Mouse (Mus musculus) naive thymus-derived CD4-positive, alpha-beta T cell, adult 2 months (primary cell): ENCODE measurements at regions not wholly inside any gene's neighbourhood (a gene's known extent, or its start where the extent isn't known, plus 50 kb on each side); places are given as distances from the start of the nearest gene placed in this dataset.
"Not testable (repeated sequence)": the region's sequence is repeated elsewhere in the genome, so short reads cannot be mapped to it uniquely, and the experiment has no call there.

ENCODE experiments used
- DNase-seq: peaks from one replicate; pipeline ENCODE4 v3.0.0-alpha.2; 2011; ENCODE audit warnings: low read depth

DNA sequence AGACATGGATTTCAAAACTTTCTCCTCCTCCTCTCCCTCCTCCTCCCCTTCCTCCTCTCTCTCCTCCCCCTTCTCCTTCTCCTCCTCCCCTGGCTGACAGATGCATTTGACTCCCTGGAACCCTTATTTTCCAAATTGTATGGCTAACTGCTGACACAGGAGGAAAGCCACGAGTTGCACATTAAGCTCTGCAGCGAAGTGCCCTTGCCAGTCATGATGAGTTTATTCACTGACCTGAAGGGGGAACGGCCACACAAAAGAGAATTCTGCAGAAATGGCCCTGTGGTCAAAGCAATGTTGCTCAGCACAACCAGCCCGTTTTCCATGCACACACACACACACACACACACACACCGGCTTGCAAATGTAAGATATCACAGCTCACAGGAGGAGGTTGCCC lies 112.6 kb downstream of the Tomm20 start:
- DNase-seq: no peak

DNA sequence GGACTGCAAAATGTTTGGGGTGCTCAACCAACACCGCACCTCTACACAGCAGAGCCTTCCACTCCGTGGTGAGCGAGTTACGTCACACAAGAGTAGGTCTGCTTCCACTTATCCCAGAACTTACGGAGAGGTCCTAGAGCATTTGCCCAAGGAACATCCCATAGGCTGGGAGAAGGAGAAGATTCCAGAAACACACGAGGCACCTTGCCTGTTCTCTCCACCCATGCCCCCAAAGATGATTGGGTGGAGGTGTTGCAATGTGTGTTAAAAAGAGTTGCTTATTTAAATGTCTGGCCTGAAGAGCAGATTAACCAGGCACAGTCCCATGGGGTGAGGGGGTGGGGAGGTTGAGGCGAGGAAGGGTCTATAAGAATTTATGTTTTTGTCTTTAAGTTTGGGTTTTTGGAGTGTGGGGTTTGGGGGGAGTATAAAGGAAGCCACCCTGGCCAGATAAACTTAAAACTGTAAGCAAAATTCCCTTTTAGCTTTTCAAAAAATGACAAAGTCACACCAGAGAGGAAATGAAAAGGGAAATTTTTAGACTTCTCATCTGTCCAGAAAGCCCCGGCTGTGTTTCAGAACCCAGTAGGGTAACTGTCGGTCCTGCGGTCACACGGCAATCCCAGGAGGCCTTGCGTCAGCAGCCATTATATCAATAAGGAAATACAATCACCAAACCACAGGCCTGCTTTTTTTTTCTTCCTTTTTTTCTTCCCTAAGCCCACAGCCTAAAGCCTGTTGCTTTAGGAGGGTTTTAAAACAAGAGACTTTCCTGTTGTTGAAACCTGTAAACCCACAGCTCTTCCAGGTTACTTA lies 113.3 kb downstream of the Tomm20 start:
- DNase-seq: peak; percentile 89

DNA sequence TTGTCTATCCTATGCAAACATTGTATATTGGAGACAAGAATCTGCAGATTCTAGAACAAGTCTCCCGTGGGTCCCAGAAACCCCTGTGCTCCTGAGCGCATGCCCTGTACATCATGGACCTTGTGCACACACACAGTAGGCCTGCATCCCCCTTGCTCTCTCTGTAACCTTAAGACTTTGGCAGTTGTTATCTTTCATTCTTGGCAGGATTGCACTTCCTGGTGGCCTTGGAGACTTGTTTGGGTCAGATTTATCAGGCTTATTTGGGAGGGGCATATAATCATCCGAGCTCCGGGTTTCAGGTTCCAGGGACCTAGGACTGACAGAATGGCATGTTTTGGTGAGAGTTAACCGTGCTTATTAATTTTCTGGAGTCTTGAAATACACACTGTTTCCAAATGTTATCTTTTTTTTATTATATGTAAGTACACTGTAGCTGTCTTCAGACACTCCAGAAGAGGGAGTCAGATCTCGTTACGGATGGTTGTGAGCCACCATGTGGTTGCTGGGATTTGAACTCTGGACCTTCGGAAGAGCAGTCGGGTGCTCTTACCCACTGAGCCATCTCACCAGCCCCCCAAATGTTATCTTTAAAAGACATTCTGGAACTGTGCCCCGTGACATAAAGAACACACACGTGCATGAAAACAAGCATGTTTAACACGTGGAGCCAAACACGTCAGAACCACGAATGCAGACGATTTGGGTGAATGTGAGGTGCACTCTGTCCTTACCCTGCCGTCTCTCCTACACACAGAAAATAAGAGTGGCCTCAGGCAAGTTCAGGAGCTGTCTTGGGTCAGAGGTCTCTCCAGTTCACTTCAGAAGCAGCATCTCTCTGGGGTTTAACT lies 114.1 kb downstream of the Tomm20 start:
- DNase-seq: peak; percentile 40

DNA sequence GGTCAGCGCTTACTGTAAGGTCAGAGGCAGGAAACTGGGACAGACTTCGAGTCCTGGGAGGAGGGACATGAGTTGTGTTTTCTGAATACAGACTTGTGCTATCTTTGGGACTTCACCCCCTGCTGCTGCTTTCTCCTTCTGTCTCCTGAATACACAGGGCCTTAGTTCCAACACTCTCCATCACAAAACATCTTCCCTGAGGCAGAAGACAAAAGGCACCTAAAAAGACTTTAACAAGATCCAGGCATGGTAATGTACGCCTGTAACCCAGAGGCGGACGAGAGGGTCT lies 115.5 kb downstream of the Tomm20 start:
- DNase-seq: no peak

DNA sequence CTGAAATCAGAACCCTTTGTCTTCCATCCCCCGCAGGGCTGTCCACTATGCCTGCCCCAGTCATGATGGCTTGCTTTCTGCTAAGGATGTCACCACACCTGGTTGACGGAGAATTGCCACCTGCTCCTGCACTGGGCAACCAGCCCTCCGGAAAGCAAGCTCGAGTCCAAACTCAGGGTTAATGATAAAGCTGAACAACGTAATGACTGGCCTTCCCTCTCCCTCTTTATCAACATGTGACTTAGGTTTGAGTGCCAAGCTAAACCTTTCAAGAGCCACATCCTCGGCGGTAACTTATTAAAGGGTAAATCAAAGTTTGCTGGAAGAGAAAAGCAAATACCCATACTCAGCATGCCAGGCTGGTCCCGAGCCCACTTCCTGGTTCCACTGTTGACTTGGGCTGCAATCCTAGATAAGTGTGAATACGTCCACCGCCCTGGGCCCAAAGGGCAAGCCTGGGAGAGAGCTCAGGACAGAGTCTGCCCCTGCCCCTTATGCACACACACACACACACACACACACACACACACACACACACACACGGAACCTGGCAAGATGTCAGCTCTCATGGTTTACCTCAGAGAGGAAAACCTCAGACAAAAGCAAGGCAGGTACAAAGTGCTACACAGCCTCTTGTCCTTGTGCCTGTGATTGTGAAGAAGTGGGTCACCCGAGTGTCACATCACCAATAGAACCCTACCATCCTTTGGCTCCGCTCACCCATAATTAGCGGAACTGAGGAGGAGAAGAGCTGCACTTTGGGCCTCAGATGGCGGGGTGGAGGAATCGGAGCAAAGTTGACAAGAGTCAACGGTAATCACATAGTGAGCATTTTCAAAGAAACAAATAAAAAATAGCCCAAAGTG lies 116.0 kb downstream of the Tomm20 start:
- DNase-seq: peak; percentile 68

DNA sequence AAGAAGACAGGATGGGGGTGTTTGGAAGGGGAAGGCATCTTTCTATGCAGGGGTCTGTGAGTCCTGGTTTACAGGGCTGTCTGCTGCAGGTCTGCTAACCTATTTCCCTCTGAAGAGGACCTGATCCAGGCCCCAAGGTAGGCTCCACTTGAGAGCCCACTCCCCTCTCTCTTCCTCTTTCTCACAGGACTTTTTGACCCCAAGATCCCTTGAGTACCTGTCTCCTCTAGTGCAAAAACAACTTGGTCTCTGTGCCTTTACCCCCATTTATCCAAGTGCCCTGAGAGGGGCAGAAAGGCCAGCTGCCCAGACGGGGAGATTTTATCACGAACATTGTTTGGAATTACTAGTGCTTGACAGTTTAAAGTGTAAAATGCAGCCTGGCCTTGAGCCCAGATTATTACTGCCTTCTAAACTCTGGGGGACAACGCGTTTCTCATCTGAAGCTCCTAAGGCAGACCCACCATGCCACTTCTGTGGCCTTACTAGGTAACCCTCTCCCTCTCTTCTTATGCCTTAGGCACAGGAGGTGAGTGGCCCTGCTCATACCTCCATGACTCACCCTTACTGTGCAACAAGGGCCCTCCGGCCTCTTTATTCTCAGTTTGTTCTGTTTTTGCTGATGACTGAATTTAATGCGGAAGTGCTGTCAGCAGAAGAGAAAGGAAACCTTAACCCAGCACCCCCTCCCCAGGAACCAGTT lies 117.8 kb downstream of the Tomm20 start:
- peak; percentile 48 for DNase-seq

DNA sequence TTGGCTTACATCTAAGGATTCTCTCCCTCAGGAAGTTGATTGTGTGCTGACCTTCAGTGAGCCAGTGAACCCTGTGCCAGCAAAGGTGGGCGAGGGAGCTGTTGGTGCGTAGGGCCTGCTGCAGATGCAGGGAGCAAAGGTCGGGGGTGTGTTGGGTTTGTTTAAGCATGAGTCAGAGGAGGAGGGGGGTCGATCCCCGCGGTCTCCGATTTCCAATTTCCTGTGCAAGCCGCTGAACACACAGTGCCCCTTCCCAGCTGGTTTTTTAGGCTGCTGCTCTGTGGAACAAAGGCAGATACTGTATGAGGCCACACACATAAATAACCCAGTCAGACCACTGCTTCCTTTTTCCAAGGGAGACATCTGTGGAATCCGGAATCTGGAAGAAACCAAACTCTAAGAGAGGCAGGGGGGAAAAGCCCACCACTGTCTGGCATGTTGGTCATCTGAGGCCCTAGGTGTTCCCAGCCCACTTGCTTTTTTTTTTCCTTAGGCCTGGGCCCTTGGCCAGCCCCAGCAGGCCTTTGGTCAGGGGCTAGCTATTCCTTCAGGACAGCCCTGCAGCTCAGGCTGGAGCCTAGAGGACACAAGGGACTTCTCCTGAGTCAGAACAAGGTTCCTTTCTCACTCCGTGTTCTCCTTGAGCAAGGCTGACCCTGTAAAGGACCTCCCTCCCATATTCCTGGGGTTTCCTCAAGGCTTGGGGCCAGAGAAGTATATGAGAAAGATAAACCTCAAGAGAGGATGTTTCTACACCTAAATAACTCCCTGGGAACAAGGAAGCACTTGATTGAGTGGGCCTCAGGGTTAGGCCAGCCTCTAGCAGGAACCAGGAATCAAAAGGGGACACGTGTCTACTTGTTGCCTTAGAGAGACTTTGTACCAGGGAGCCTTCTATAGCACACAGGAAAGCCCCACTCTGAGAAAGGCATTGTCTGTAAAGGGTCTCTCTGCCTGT lies 119.0 kb downstream of the Tomm20 start:
- DNase-seq: peak; percentile 47

- peak; percentile 51 for DNase-seq
Measured at GRCm38 (mm10) chr8:126825877-126826276, 119.8 kb downstream of the Tomm20 start.

- peak; percentile 44 for DNase-seq
Measured at GRCm38 (mm10) chr8:126824575-126825208, 121.0 kb downstream of the Tomm20 start.

DNA sequence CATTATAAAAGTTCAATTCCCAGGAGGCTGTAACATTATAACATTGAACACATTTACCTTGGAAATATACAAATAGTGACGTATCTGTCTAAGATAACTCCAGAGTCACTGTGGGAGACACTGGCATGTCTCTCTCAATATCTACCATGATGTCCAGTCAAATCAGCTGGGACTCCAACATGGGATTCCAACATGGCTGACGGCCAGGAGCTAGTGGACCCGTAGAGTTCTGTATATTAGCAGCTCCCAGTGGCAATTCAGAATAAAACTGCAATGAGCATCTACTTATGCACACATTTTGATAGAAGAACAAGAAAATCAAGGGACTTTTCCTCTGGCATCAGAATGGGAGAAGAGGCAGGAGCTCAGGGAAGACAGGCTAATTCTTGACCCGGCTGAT lies 123.4 kb downstream of the Tomm20 start:
- DNase-seq: no peak

DNA sequence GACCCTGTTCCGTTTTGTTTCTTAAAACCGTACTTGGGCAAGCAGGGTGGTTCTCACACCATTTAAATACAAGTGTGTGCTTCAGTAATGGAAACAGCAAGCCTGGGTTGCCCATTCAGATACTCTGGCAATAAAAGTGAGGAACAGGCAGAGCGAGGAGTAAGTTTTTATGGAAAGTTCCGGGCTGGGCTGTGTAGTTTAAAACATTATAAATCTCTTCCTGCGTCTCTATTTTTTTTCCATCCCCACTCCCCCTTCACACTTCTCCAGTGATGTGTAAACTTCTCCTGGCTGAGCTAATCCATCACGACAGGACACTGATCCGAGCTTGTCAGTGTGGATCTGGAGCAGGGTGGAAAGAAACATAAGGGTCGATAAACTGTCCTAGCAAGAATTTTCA lies 124.4 kb downstream of the Tomm20 start:
- no peak for DNase-seq

DNA sequence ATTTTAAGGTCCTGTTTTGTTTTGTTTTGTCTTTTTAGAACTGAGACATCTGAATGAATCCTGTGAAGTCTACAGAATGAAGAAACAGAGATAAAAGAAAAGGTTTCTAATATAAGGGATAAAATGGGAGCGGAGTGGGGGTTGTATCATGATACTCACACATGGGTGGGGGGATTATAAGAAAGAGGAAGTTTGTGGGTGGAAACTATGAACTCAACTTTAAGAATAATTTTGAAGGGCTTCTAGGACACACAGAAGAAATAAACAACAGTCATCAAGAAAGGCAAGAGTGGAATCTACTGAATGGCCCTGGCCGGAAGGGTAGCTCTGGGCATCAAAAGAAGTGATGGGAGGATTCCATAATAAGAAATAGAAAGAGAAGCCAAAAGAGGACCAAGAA lies 125.1 kb downstream of the Tomm20 start:
- no peak for DNase-seq

DNA sequence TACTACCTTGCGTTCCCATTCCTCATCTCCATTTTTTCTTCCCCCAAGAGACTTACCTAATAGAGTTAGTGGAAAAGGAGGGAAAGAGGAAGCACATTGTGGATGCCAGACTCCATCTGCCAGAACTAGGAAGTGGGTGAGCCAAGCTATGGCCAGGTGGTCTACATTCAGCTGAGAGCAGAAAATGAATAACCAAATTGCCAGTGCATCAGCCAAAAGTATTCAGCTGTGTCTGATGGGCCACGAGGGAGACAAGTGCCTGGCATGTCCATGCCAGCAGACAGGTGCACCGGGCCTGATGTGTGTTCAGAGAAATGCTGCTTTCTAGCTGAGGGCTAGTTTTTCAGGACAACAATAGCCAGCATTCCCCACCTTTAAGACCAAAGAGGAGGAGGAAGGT lies 126.4 kb downstream of the Tomm20 start:
- no peak for DNase-seq

DNA sequence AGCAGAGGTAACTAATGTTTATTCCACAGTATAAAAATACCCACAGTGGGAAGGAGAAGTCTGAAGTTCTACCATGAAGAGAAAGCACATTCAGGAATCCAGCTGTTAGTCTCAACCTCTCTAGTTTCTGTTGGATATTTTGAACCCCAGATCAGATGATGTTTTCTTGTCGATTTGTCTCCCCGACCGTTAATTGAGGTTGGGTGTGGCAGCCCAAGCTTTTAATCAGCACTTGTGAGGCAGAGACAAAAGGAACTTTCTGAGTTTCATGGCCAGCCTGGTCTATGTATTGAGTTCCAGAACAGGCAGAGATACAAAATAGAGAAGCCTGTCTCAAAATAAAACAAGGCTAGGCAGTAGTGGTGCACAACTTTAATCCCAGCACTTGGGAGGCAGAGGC lies 129.5 kb downstream of the Tomm20 start:
- DNase-seq: no peak

DNA sequence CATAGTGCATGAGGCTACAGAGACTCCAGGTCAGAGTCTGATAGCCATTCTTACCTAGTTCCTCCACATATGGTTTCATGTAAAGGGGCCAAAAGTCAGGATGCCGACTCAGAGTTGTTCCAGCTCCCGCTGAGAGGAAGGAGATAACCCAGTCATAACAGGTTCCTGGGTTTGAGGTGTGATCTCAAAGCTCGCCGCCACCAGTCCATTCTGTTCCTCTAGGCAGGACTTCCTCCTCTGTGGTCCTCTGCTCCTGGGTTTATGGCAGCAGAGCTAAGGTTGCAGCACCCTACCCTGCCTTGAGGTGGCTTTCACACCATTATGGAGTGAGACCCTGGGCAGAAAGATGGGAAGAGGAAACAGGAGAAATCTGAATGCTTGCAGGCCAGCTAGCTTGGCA lies 131.2 kb downstream of the Tomm20 start:
- DNase-seq: no peak

GRCm38 (mm10) chr8:126813621-126814020 lies 132.0 kb downstream of the Tomm20 start:
- no peak for DNase-seq

GRCm38 (mm10) chr8:126812777-126813176 lies 132.9 kb downstream of the Tomm20 start:
- DNase-seq: no peak

GRCm38 (mm10) chr8:126811358-126811757 lies 134.3 kb downstream of the Tomm20 start:
- DNase-seq: not testable (repeated sequence)

DNA sequence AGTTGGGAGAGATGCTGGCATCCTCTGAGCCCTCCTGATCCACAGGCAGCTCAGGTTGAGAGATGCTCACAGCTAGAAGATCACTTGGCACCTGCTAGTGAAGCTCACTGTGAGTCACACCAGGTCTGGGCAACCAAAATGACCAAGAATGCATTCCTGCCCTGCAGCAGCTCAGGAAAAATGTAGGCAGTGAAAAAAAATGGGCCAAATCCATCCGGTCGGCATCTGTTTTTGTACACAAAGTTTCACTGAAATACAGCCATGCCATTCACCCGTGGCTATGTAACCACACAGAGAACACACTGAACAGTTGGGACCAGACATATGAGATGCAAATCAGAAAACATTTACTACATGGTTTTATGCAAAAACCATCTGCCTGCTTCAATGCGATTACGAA lies 135.1 kb downstream of the Tomm20 start:
- no peak for DNase-seq

DNA sequence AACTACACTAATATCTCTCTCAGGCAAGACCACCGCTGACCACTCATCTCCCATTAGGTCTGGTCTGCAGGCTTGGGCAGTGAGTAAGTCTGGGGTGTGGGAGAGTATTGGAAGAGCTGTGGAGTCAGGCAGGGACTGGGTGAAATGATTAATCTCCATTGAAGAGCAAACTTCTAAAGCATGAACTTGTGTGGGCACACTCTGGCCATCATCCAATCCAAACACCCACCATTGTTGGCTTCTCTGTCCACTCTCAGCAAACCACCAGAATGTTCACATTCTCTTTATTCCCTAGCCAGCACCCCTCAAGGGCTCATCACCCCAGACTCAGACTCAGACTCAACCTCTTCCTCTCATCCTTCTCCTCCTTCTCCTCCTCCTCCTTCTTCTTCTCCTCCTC lies 136.3 kb downstream of the Tomm20 start:
- DNase-seq: no peak
